Mouse (Mus musculus): ENCODE results near the gene Uba7. TPM values are rescaled to one million over a fixed set of nuclear protein-coding genes. Genes with fewer than 3 reads are reported as not detected.

Uba7 gene
- polyA plus RNA-seq, 1 experiment from 2014 or later, result 48.7 TPM

DNA sequence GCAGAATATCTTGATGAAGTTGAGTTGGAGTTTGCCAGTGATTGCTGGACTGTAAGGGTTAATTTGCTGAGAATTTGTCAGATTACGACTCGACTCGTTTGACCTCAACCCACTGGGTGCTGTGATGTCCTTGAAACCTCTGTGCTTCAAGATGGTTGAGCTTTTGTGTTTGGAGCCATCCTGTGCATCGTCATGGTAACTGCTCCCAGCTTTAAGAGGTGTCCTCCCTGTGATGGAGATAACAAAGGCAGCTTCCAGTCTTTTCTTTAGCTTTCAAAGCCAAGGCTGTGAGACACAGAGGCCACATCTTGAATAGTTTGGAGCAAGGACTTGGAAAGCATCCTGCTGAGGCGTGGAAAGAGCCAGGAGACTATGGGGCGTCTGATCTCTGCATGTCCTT is 18.2 kb upstream of the Uba7 start:
- ATAC-seq (ENCODE audit: insufficient number of reproducible peaks, insufficient read depth, low FRiP score, low read depth), result no peak
- WGBS, result 74% methylated on average over 6 of the region's 6 CpGs

DNA sequence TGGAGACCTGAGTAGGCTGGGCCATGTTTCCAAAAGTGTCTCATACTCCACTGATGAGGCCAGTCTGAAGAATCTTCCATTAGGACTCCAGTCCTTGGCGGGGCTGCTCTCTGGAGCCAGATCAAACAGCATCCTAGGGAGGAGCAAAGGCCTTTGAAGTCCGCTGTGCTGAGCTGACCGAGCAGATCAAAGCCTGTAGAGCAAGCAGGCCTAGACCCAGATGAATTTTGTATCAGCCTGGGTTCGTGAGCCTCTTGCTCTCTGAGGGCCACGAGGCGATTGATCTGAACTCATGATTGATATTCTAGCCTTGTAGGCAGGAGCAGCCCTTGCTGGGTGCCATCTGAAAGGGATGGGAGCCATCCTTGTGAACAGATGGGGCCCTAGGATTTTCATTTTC is 15.4 kb upstream of the Uba7 start:
- ATAC-seq (ENCODE audit: insufficient number of reproducible peaks, insufficient read depth, low FRiP score, low read depth), result no peak
- H3K4me3 ChIP-seq (ENCODE audit: low read depth, low read length), result no peak overlapping the region
- H3K27me3 ChIP-seq (ENCODE audit: control insufficient read depth, insufficient read depth, low read length), result no peaks in the 10 kb centered on the region
- H3K27ac ChIP-seq (ENCODE audit: low read length), result no peak overlapping the region
- WGBS, result 44% methylated on average over 6 of the region's 6 CpGs
- no peaks in the 10 kb centered on the region for H3K4me1 ChIP-seq (ENCODE audit: control insufficient read depth, insufficient read depth, low read length)
- peaks cover 27% of the 10 kb centered on the region; the same call in 1 of the 2 replicates for H3K36me3 ChIP-seq (ENCODE audit: control insufficient read depth, insufficient read depth, low read length)
- H3K9me3 ChIP-seq (ENCODE audit: control insufficient read depth, low read depth, low read length), result no peaks in the 10 kb centered on the region
- no peak overlapping the region for H3K9ac ChIP-seq (replicated peaks; ENCODE audit: low read depth, low read length)
- no peak overlapping the region for H3K4me2 ChIP-seq (replicated peaks; ENCODE audit: low read depth, low read length)

More for the DNA sequence above, 18.2 kb upstream of the Uba7 start:
- H3K4me1 ChIP-seq (ENCODE audit: control insufficient read depth, insufficient read depth, low read length), result no peaks in the 10 kb centered on the region
- no peak overlapping the region for H3K4me3 ChIP-seq (ENCODE audit: low read depth, low read length)
- H3K9ac ChIP-seq (replicated peaks; ENCODE audit: low read depth, low read length), result no peak overlapping the region
- H3K36me3 ChIP-seq (ENCODE audit: control insufficient read depth, insufficient read depth, low read length), result peaks cover 21% of the 10 kb centered on the region; the same call in 1 of the 2 replicates
- H3K4me2 ChIP-seq (replicated peaks; ENCODE audit: low read depth, low read length), result no peak overlapping the region
- H3K27ac ChIP-seq (ENCODE audit: low read length), result no peak overlapping the region
- H3K9me3 ChIP-seq (ENCODE audit: control insufficient read depth, low read depth, low read length), result no peaks in the 10 kb centered on the region
- no peaks in the 10 kb centered on the region for H3K27me3 ChIP-seq (ENCODE audit: control insufficient read depth, insufficient read depth, low read length)

DNA sequence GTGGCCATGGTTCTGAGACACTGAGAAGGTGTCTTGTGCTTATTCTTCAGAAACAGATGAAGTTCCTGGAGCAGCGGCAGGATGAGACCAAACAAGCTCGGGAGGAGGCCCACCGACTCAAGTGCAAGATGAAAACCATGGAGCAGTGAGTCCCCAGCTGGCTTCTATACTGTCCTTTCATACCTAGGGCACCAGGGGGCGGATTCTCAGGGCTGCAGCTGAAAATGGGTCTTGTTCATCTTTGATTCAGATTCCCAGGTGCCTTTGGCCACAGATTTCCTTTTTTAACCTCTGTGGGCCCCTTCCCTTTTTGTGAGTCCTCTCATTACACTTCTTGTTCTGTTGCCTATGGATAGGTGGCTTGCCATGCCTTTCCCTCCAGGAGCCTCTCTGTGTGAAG is 14.4 kb upstream of the Uba7 start:
- H3K36me3 ChIP-seq (ENCODE audit: control insufficient read depth, insufficient read depth, low read length), result peaks cover 27% of the 10 kb centered on the region; the same call in 1 of the 2 replicates
- H3K4me3 ChIP-seq (ENCODE audit: low read depth, low read length), result no peak overlapping the region
- H3K9ac ChIP-seq (replicated peaks; ENCODE audit: low read depth, low read length), result no peak overlapping the region
- H3K27ac ChIP-seq (ENCODE audit: low read length), result no peak overlapping the region
- no peak overlapping the region for H3K4me2 ChIP-seq (replicated peaks; ENCODE audit: low read depth, low read length)
- no peak for ATAC-seq (ENCODE audit: insufficient number of reproducible peaks, insufficient read depth, low FRiP score, low read depth)
- H3K4me1 ChIP-seq (ENCODE audit: control insufficient read depth, insufficient read depth, low read length), result no peaks in the 10 kb centered on the region
- H3K9me3 ChIP-seq (ENCODE audit: control insufficient read depth, low read depth, low read length), result no peaks in the 10 kb centered on the region
- no peaks in the 10 kb centered on the region for H3K27me3 ChIP-seq (ENCODE audit: control insufficient read depth, insufficient read depth, low read length)
- WGBS, result 76% methylated on average over 4 of the region's 4 CpGs

DNA sequence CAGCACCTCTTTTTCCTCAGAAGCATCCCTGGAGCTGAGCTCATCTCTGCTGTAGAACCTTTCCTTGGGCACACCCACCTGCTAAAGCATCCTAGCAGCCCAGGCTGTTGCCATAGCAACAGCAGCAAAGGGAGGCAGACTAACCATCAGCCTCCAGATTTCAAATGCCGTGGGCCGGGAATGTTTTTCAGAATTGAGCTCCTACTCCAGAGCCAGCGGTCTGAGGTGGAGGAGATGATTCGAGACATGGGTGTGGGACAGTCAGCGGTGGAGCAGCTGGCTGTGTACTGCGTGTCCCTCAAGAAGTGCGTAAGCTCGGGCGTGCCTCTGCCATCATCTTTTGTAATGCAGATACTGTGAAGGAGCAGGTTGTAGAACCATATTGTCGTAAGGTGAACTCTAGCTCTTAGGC is 13.9 kb upstream of the Uba7 start:
- ATAC-seq (ENCODE audit: insufficient number of reproducible peaks, insufficient read depth, low FRiP score, low read depth), result no peak

DNA sequence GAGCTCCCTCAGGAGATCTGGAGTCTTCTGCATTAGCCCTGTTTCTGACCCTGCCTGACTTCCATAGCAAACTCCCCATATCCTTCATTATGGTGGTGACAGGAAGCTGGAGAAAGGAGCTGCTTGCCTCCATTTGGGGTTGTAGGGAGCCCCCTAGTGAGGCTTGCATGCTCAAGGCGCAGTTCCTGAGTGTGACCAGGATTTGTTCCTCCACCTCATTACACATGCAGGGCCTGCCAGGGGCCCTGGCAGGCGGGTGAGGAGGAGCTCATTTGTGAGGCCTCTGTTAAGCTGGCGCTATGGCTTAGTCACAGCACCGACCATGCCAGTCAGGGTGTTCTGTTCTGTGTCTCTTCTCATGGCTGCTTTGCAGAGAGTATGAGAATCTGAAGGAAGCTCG is 13.4 kb upstream of the Uba7 start:
- Histone ChIP-seq H3K4me1 (ENCODE audit: control insufficient read depth, insufficient read depth, low read length) (no peaks in the 10 kb centered on the region), H3K4me2 (replicated peaks; ENCODE audit: low read depth, low read length) (no peak overlapping the region), H3K36me3 (ENCODE audit: control insufficient read depth, insufficient read depth, low read length) (peaks cover 27% of the 10 kb centered on the region; the same call in 1 of the 2 replicates), H3K27me3 (ENCODE audit: control insufficient read depth, insufficient read depth, low read length) (no peaks in the 10 kb centered on the region), H3K9me3 (ENCODE audit: control insufficient read depth, low read depth, low read length) (no peaks in the 10 kb centered on the region), H3K27ac (ENCODE audit: low read length) (peak overlapping the region; percentile 15; the same call in 1 of the 2 replicates), H3K9ac (replicated peaks; ENCODE audit: low read depth, low read length) (no peak overlapping the region), H3K4me3 (ENCODE audit: low read depth, low read length) (no peak overlapping the region)
- no peak for ATAC-seq (ENCODE audit: insufficient number of reproducible peaks, insufficient read depth, low FRiP score, low read depth)
- 57% methylated on average over 5 of the region's 5 CpGs for WGBS

More for the DNA sequence above, 13.9 kb upstream of the Uba7 start:
- no peak overlapping the region for H3K4me3 ChIP-seq (ENCODE audit: low read depth, low read length)
- H3K9ac ChIP-seq (replicated peaks; ENCODE audit: low read depth, low read length), result no peak overlapping the region
- H3K36me3 ChIP-seq (ENCODE audit: control insufficient read depth, insufficient read depth, low read length), result peaks cover 27% of the 10 kb centered on the region; the same call in 1 of the 2 replicates
- no peaks in the 10 kb centered on the region for H3K4me1 ChIP-seq (ENCODE audit: control insufficient read depth, insufficient read depth, low read length)
- H3K9me3 ChIP-seq (ENCODE audit: control insufficient read depth, low read depth, low read length), result no peaks in the 10 kb centered on the region
- H3K27me3 ChIP-seq (ENCODE audit: control insufficient read depth, insufficient read depth, low read length), result no peaks in the 10 kb centered on the region
- no peak overlapping the region for H3K4me2 ChIP-seq (replicated peaks; ENCODE audit: low read depth, low read length)
- WGBS, result 87% methylated on average over 10 of the region's 10 CpGs
- peak overlapping the region; percentile 15; the same call in 1 of the 2 replicates for H3K27ac ChIP-seq (ENCODE audit: low read length)

DNA sequence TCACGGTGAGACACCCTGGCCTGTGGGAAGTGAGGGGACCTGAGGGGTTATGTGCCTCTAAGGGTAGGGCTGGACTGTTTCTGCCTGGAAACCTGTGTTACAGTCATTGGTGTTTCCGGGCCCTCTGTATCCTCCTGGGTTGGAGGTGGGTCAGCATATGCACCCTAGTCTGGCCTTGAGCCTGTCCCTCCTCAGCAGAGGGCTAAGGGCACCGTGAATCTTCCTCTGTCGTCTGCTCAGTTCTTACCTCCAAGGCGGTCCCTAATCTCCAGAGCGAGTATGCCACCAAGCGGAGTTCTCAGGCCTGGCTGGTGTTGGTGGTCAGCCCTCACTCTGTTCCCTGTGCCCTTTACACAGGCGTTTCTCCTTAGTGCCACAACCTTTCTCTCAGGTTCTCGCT is 12.4 kb upstream of the Uba7 start:
- H3K9me3 ChIP-seq (ENCODE audit: control insufficient read depth, low read depth, low read length), result no peaks in the 10 kb centered on the region
- H3K36me3 ChIP-seq (ENCODE audit: control insufficient read depth, insufficient read depth, low read length), result peaks cover 26% of the 10 kb centered on the region
- WGBS, result 91% methylated on average over 9 of the region's 9 CpGs
- no peaks in the 10 kb centered on the region for H3K27me3 ChIP-seq (ENCODE audit: control insufficient read depth, insufficient read depth, low read length)
- no peak for ATAC-seq (ENCODE audit: insufficient number of reproducible peaks, insufficient read depth, low FRiP score, low read depth)
- H3K27ac ChIP-seq (ENCODE audit: low read length), result no peak overlapping the region
- no peak overlapping the region for H3K4me3 ChIP-seq (ENCODE audit: low read depth, low read length)
- H3K4me1 ChIP-seq (ENCODE audit: control insufficient read depth, insufficient read depth, low read length), result no peaks in the 10 kb centered on the region
- H3K9ac ChIP-seq (replicated peaks; ENCODE audit: low read depth, low read length), result no peak overlapping the region
- no peak overlapping the region for H3K4me2 ChIP-seq (replicated peaks; ENCODE audit: low read depth, low read length)

DNA sequence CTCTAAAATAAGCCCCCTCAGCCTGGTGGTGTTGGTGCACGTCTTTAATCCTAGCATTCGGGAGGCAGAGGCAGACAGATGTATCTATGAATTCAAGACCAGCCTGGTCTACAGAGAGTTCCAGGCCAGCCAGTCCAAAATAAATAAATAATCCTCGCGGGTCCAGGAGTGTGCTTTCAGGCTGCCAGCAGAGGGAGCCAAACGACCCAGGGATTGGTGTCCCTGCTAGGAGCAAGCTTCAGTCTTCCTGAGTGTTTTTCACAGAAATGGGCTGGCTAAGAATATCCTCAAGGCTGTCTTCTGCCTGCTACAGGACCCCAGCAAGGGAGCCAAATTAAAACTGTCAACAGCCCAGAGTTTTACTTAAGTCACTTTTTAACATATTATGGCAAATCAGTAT is 11.6 kb upstream of the Uba7 start:
- Histone ChIP-seq H3K9ac (replicated peaks; ENCODE audit: low read depth, low read length) (no peak overlapping the region), H3K36me3 (ENCODE audit: control insufficient read depth, insufficient read depth, low read length) (peaks cover 28% of the 10 kb centered on the region)
- peak; percentile 59; the same call in 1 of the 2 replicates for ATAC-seq (ENCODE audit: insufficient number of reproducible peaks, insufficient read depth, low FRiP score, low read depth)

DNA sequence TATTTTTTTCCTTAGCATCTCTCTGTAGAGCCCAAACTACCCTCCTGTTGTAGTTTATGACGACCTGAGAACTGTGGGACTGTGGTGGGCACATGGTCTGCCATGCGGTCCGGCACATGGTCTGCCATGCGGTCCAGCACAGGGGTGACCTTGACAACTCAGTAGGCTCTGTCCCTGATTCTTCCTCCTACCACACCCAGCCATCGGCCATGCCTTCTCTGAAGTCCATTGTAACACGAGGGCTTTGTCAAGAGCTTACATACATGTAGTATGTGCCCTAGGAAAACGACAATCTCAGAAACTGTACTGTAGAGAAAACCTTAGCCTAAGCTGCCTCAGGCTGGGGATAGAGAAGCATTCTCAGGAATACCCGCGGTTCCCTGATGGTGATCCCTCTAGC is 10.6 kb upstream of the Uba7 start:
- H3K4me3 ChIP-seq (ENCODE audit: low read depth, low read length), result no peak overlapping the region
- no peak overlapping the region for H3K27ac ChIP-seq (ENCODE audit: low read length)
- H3K9me3 ChIP-seq (ENCODE audit: control insufficient read depth, low read depth, low read length), result no peaks in the 10 kb centered on the region
- H3K4me1 ChIP-seq (ENCODE audit: control insufficient read depth, insufficient read depth, low read length), result no peaks in the 10 kb centered on the region
- H3K9ac ChIP-seq (replicated peaks; ENCODE audit: low read depth, low read length), result no peak overlapping the region
- peaks cover 28% of the 10 kb centered on the region for H3K36me3 ChIP-seq (ENCODE audit: control insufficient read depth, insufficient read depth, low read length)
- no peak overlapping the region for H3K4me2 ChIP-seq (replicated peaks; ENCODE audit: low read depth, low read length)
- no peaks in the 10 kb centered on the region for H3K27me3 ChIP-seq (ENCODE audit: control insufficient read depth, insufficient read depth, low read length)
- ATAC-seq (ENCODE audit: insufficient number of reproducible peaks, insufficient read depth, low FRiP score, low read depth), result no peak
- 93% methylated on average over 9 of the region's 9 CpGs for WGBS

More for the DNA sequence above, 11.6 kb upstream of the Uba7 start:
- H3K4me2 ChIP-seq (replicated peaks; ENCODE audit: low read depth, low read length), result no peak overlapping the region
- H3K27me3 ChIP-seq (ENCODE audit: control insufficient read depth, insufficient read depth, low read length), result no peaks in the 10 kb centered on the region
- H3K4me3 ChIP-seq (ENCODE audit: low read depth, low read length), result no peak overlapping the region
- no peaks in the 10 kb centered on the region for H3K4me1 ChIP-seq (ENCODE audit: control insufficient read depth, insufficient read depth, low read length)
- no peaks in the 10 kb centered on the region for H3K9me3 ChIP-seq (ENCODE audit: control insufficient read depth, low read depth, low read length)
- no peak overlapping the region for H3K27ac ChIP-seq (ENCODE audit: low read length)
- WGBS, result 14% methylated on average over 5 of the region's 5 CpGs

DNA sequence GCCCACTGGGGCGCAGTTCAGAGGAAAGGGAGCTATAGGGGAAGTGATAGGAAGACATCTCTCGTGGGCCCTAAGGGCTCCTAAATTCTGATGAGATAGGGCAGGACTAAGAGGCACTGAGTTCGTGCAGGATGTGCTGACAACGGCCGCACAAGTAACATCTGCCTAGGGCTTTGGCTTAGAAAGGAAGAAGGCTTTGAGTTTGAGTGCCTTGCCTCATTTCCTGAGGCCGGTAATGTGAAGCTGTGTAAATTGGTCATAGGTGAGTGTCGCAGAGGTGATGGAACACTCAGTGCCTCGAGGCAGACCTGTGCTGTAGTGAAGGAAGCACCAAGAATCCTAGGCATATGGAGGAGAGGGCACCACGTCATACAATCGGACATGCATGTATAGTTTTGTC is 8.6 kb upstream of the Uba7 start:
- no peaks in the 10 kb centered on the region for H3K27me3 ChIP-seq (ENCODE audit: control insufficient read depth, insufficient read depth, low read length)
- H3K36me3 ChIP-seq (ENCODE audit: control insufficient read depth, insufficient read depth, low read length), result peaks cover 17% of the 10 kb centered on the region
- H3K9ac ChIP-seq (replicated peaks; ENCODE audit: low read depth, low read length), result no peak overlapping the region
- no peak overlapping the region for H3K27ac ChIP-seq (ENCODE audit: low read length)
- no peak for ATAC-seq (ENCODE audit: insufficient number of reproducible peaks, insufficient read depth, low FRiP score, low read depth)
- no peak overlapping the region for H3K4me2 ChIP-seq (replicated peaks; ENCODE audit: low read depth, low read length)
- 86% methylated on average over 10 of the region's 10 CpGs for WGBS
- no peak overlapping the region for H3K4me3 ChIP-seq (ENCODE audit: low read depth, low read length)
- H3K9me3 ChIP-seq (ENCODE audit: control insufficient read depth, low read depth, low read length), result no peaks in the 10 kb centered on the region
- no peaks in the 10 kb centered on the region for H3K4me1 ChIP-seq (ENCODE audit: control insufficient read depth, insufficient read depth, low read length)

Measured in stomach, embryonic 14.5 days (tissue).